ENCODE assay signal across 15 mouse cellular contexts in the genomic region with DNA sequence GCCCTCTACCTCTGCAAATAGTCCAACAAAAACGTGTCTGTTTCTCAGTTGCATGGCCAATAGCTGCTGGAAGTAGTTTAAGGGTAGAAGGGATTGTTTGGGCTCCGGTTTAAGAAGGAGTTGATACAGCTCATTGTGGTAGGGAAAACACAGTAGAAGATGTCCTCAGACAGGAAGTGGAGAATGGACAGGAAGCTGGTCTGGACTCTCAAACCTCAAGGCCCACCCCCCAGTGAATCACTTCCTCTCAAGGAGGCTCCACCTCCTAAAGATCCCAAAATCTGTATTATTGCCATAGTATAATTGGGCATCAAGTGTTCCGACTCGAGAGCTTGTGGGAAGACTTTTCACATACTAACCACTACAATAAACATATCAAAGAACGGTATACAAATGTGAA.
"Had no signal": no experiment of that assay in that cellular context is flagged by ENCODE, and none has a peak within 500 bp of the region (broad histone marks: within the 10 kb centered on the region; RNA-seq: fewer than 3 reads in every experiment).

No protein-coding gene starts in this region.

- ATAC-seq: hindbrain, postnatal 0 days; intestine, embryonic 16.5 days had no signal

- DNase-seq: gastrocnemius, postnatal 14 days; gastrocnemius, postnatal 36 days; heart, adult 18-20 months; heart, postnatal 14 days; heart, postnatal 36 days; kidney, adult 11 months; kidney, adult 2 months; kidney, adult 9 months; kidney, postnatal 14 days; kidney, postnatal 36 days; layer of hippocampus, adult 9-11 months; liver; liver, embryonic 13.5 days had no signal
